Comparison of ENCODE assay signal across 9 mouse cellular contexts in the genomic region with DNA sequence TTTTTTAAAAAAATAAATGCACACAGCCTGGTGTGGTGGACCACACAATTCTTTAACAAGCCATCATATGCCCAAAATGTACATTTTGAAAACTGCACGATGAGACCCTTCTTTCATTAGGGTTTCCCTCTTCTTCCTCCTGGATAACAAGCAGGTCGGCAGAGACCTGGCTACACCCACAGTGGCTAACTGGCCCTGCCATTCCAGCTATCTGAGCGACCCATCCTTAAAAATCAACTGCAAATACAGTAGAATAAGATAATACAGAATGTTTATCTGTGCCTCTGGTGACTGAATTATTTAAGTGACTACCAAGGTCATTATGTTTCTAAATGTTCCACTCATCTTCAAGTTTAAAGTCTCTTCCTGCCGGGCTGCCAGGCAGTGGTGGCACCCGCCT. TPM values are rescaled to one million over a fixed set of nuclear protein-coding genes. Genes with fewer than 3 reads are reported as not detected.
DNase-seq lines count a peak whose midpoint lies in the region; ATAC-seq and TF ChIP-seq lines count a peak whose summit lies in the region.
"Had no signal": no experiment of that assay in that cellular context is flagged by ENCODE, and none has a peak within 500 bp of the region (broad histone marks: within the 10 kb centered on the region; RNA-seq: fewer than 3 reads in every experiment).

No protein-coding gene starts in this region.

- no peaks in the 10 kb centered on the region for H3K27me3 ChIP-seq in kidney, embryonic 14.5 days (ENCODE audit: control insufficient read depth, insufficient read depth, low read length)
- H3K27me3 ChIP-seq in kidney, adult 2 months (replicated peaks; ENCODE audit: control insufficient read depth, insufficient read depth, low read length): no peaks in the 10 kb centered on the region; the same call in 1 of the 2 replicates
- H3K27me3 ChIP-seq in embryonic facial prominence, embryonic 12.5 days: no peaks in the 10 kb centered on the region
- H3K27me3 ChIP-seq in intestine, embryonic 15.5 days (replicated peaks): peaks cover 4% of the 10 kb centered on the region; the same call in 1 of the 2 replicates
- H3K27me3 ChIP-seq in midbrain, embryonic 15.5 days (replicated peaks): no peaks in the 10 kb centered on the region

- no peak for TF ChIP-seq CTCF in kidney, adult 2 months (conservative IDR thresholded peaks at IDR 0.05; ENCODE audit: insufficient read depth, insufficient read length, low read depth, low read length)

- DNase-seq in kidney, adult 2 months: no peak
- no peak for DNase-seq in cerebellum, adult 11 months
- DNase-seq in layer of hippocampus, adult 11-12 months (ENCODE audit: low spot score): no peak
- DNase-seq: cerebellum, adult 18-20 months had no signal

- H3K9me3 ChIP-seq in kidney, embryonic 14.5 days (ENCODE audit: control insufficient read depth, low read length): no peaks in the 10 kb centered on the region
- H3K9me3 ChIP-seq in embryonic facial prominence, embryonic 12.5 days: no peaks in the 10 kb centered on the region
- no peaks in the 10 kb centered on the region for H3K9me3 ChIP-seq in intestine, embryonic 15.5 days
- no peaks in the 10 kb centered on the region for H3K9me3 ChIP-seq in midbrain, embryonic 15.5 days

- H3K4me1 ChIP-seq in kidney, embryonic 14.5 days (ENCODE audit: control insufficient read depth, insufficient read depth, low read length): 0 out of 2 replicates have a peak, but pooled peaks cover 3% of the 10 kb centered on the region
- 0 out of 2 replicates have a peak, but pooled peaks cover 4% of the 10 kb centered on the region for H3K4me1 ChIP-seq in kidney, adult 2 months (ENCODE audit: control insufficient read depth, insufficient read depth, low read length)
- peaks cover 6% of the 10 kb centered on the region; the same call in 1 of the 2 replicates for H3K4me1 ChIP-seq in embryonic facial prominence, embryonic 12.5 days
- peaks cover 9% of the 10 kb centered on the region for H3K4me1 ChIP-seq in intestine, embryonic 15.5 days (replicated peaks)
- peaks cover 26% of the 10 kb centered on the region for H3K4me1 ChIP-seq in midbrain, embryonic 15.5 days

- TF ChIP-seq POLR2A in kidney, adult 2 months (IDR thresholded peaks at IDR 0.05; ENCODE audit: low read depth, low read length): no peak

- peaks cover 4% of the 10 kb centered on the region; the same call in 1 of the 2 replicates for H3K36me3 ChIP-seq in kidney, embryonic 14.5 days (ENCODE audit: control insufficient read depth, insufficient read depth, low read length)
- no peaks in the 10 kb centered on the region for H3K36me3 ChIP-seq in kidney, adult 2 months (ENCODE audit: control insufficient read depth, insufficient read depth, low read length)
- no peaks in the 10 kb centered on the region for H3K36me3 ChIP-seq in embryonic facial prominence, embryonic 12.5 days
- H3K36me3 ChIP-seq in intestine, embryonic 15.5 days: no peaks in the 10 kb centered on the region
- no peaks in the 10 kb centered on the region for H3K36me3 ChIP-seq in midbrain, embryonic 15.5 days (replicated peaks)

- H3K4me3 ChIP-seq in kidney, embryonic 14.5 days (ENCODE audit: low read length): peak overlapping the region; percentile 91
- no peak overlapping the region for H3K4me3 ChIP-seq in kidney, adult 2 months (ENCODE audit: insufficient read depth, low read depth, low read length)
- peak overlapping the region; percentile 93 for H3K4me3 ChIP-seq in embryonic facial prominence, embryonic 12.5 days
- peak overlapping the region; percentile 80; the same call in 1 of the 2 replicates for H3K4me3 ChIP-seq in intestine, embryonic 15.5 days (replicated peaks)
- peak overlapping the region; percentile 88 for H3K4me3 ChIP-seq in midbrain, embryonic 15.5 days

- 45% methylated on average over 5 of the region's 5 CpGs for WGBS in kidney, embryonic 14.5 days
- WGBS in kidney, adult 2 months: 73% methylated on average over 5 of the region's 5 CpGs
- WGBS in embryonic facial prominence, embryonic 12.5 days: 52% methylated on average over 5 of the region's 5 CpGs
- WGBS in intestine, embryonic 15.5 days: 48% methylated on average over 5 of the region's 5 CpGs
- 48% methylated on average over 5 of the region's 5 CpGs for WGBS in midbrain, embryonic 15.5 days

- ATAC-seq in kidney, embryonic 14.5 days (ENCODE audit: low FRiP score, low TSS enrichment): no peak
- ATAC-seq in embryonic facial prominence, embryonic 12.5 days (ENCODE audit: insufficient number of reproducible peaks, insufficient read depth, low FRiP score, low TSS enrichment): no peak
- no peak for ATAC-seq in intestine, embryonic 15.5 days
- no peak for ATAC-seq in midbrain, embryonic 15.5 days (replicated peaks)
- no peak for ATAC-seq in megakaryocyte-erythroid progenitor cell, adult 5-6 weeks (replicated peaks; ENCODE audit: low FRiP score, low TSS enrichment, poor library complexity, severe bottlenecking)

- H3K4me2 ChIP-seq in kidney, embryonic 14.5 days (replicated peaks; ENCODE audit: low read depth, low read length): peak overlapping the region; percentile 76
- H3K4me2 ChIP-seq in embryonic facial prominence, embryonic 12.5 days (replicated peaks): peak overlapping the region; percentile 73
- peak overlapping the region; percentile 86 for H3K4me2 ChIP-seq in intestine, embryonic 15.5 days (replicated peaks)
- peak overlapping the region; percentile 74 for H3K4me2 ChIP-seq in midbrain, embryonic 15.5 days

- peak overlapping the region; percentile 89; the same call in 1 of the 2 replicates for H3K9ac ChIP-seq in kidney, embryonic 14.5 days (ENCODE audit: low read depth, low read length)
- peak overlapping the region; percentile 86; the same call in 1 of the 2 replicates for H3K9ac ChIP-seq in embryonic facial prominence, embryonic 12.5 days
- no peak overlapping the region for H3K9ac ChIP-seq in intestine, embryonic 15.5 days
- peak overlapping the region; percentile 10; the same call in 1 of the 2 replicates for H3K9ac ChIP-seq in midbrain, embryonic 15.5 days

- no peak overlapping the region for H3K27ac ChIP-seq in kidney, embryonic 14.5 days (ENCODE audit: low read depth, low read length)
- H3K27ac ChIP-seq in kidney, adult 2 months (ENCODE audit: insufficient read depth, low read depth, low read length): no peak overlapping the region
- H3K27ac ChIP-seq in embryonic facial prominence, embryonic 12.5 days: no peak overlapping the region
- H3K27ac ChIP-seq in intestine, embryonic 15.5 days: no peak overlapping the region
- H3K27ac ChIP-seq in midbrain, embryonic 15.5 days: peak overlapping the region; percentile 97; the same call in 1 of the 2 replicates

RNA-seq across cellular contexts. Expression of gene Uck2, which starts 2.4 kb away (rescaled TPM):
- 103 and 104 TPM in 2 replicates for polyA plus RNA-seq in kidney, embryonic 14.5 days (2014; fragmentation: Nextera tagmentation; extraction: Ambion mirVana)
- 12.8 and 17.5 TPM in 2 replicates for polyA plus RNA-seq in kidney, adult 2 months (2012; rRNA removed)
- polyA plus RNA-seq in embryonic facial prominence, embryonic 12.5 days (2016; fragmentation: Nextera tagmentation; extraction: Ambion mirVana): 91.9 and 98.2 TPM in 2 replicates
- 49.5 and 52.3 TPM in 2 replicates for polyA plus RNA-seq in intestine, embryonic 15.5 days (2015; fragmentation: Nextera tagmentation; extraction: Ambion mirVana)
- polyA plus RNA-seq in midbrain, embryonic 15.5 days (2015; fragmentation: Nextera tagmentation; extraction: Ambion mirVana): 50.1 and 50.9 TPM in 2 replicates
- 187 and 249 TPM in 2 replicates for total RNA-seq in megakaryocyte-erythroid progenitor cell, adult 5-6 weeks (2014; fragmentation: Nextera tagmentation)
- 228 and 238 TPM in 2 replicates for total RNA-seq in megakaryocyte-erythroid progenitor cell, adult 5-6 weeks (2017)

RNA-seq across cellular contexts. Expression of gene Tmco1, which starts 25.4 kb away (rescaled TPM):
- polyA plus RNA-seq in kidney, embryonic 14.5 days (2014; fragmentation: Nextera tagmentation; extraction: Ambion mirVana): 86.5 and 121 TPM in 2 replicates
- 96.7 and 127 TPM in 2 replicates for polyA plus RNA-seq in kidney, adult 2 months (2012; rRNA removed)
- 64.6 and 66.3 TPM in 2 replicates for polyA plus RNA-seq in embryonic facial prominence, embryonic 12.5 days (2016; fragmentation: Nextera tagmentation; extraction: Ambion mirVana)
- polyA plus RNA-seq in intestine, embryonic 15.5 days (2015; fragmentation: Nextera tagmentation; extraction: Ambion mirVana): 101 and 109 TPM in 2 replicates
- polyA plus RNA-seq in midbrain, embryonic 15.5 days (2015; fragmentation: Nextera tagmentation; extraction: Ambion mirVana): 65.2 and 70.6 TPM in 2 replicates
- total RNA-seq in megakaryocyte-erythroid progenitor cell, adult 5-6 weeks (2014; fragmentation: Nextera tagmentation): 89.8 and 97.2 TPM in 2 replicates
- total RNA-seq in megakaryocyte-erythroid progenitor cell, adult 5-6 weeks (2017): 150 and 178 TPM in 2 replicates
